Mouse (Mus musculus) G1E (cell line): ENCODE results near the gene Dok5.

ENCODE experiments used
- CTCF ChIP-seq: IDR thresholded peaks from 2 replicates; pipeline ENCODE4 v1.5.1; 2012; ENCODE audit warnings: low read depth, low read length, inconsistent platforms, mixed read lengths
- GATA2 ChIP-seq: IDR thresholded peaks from 2 replicates; pipeline ENCODE4 v1.6.1; 2012; ENCODE audit warnings: low read depth, low read length, inconsistent platforms, borderline replicate concordance

GRCm38 (mm10) chr2:170807555-170808258, 76.1 kb downstream of the Dok5 start:
- TF ChIP-seq CTCF (no peak), GATA2 (no peak)
